Mouse (Mus musculus): Measurements from ENCODE around the gene Hes1. TPM values are rescaled to one million over a fixed set of nuclear protein-coding genes. Genes with fewer than 3 reads are reported as not detected.

Hes1 gene
- polyA plus RNA-seq, 1 experiment from 2014 or later, result 73.1 TPM

GRCm38 (mm10) chr16:30088646-30089045, 24.5 kb downstream of the Hes1 start:
- no peak for TF ChIP-seq CTCF (IDR thresholded peaks at IDR 0.05; ENCODE audit: low read depth)
- no peak for TF ChIP-seq EP300 (optimal IDR thresholded peaks at IDR 0.05)
- DNase-seq (ENCODE audit: low spot score) (no peak), ATAC-seq (ENCODE audit: low FRiP score, low TSS enrichment) (no peak)
- Histone ChIP-seq H3K4me3 (ENCODE audit: low read depth, low read length) (no peak overlapping the region), H3K4me2 (replicated peaks; ENCODE audit: low read depth) (no peak overlapping the region), H3K27me3 (ENCODE audit: control insufficient read depth, insufficient read depth, low read length) (no peaks in the 10 kb centered on the region), H3K9ac (ENCODE audit: low read length) (no peak overlapping the region), H3K27ac (replicated peaks) (no peak overlapping the region), H3K9me3 (ENCODE audit: control insufficient read depth, low read length) (no peaks in the 10 kb centered on the region), H3K4me1 (replicated peaks; ENCODE audit: control insufficient read depth, insufficient read depth) (no peaks in the 10 kb centered on the region), H3K36me3 (ENCODE audit: control insufficient read depth, insufficient read depth, low read length) (no peaks in the 10 kb centered on the region)
- WGBS, result 83% methylated on average over 5 of the region's 5 CpGs

GRCm38 (mm10) chr16:30090200-30090865, 26.1 kb downstream of the Hes1 start:
- Histone ChIP-seq H3K4me2 (replicated peaks; ENCODE audit: low read depth) (no peak overlapping the region), H3K9me3 (ENCODE audit: control insufficient read depth, low read length) (no peaks in the 10 kb centered on the region), H3K36me3 (ENCODE audit: control insufficient read depth, insufficient read depth, low read length) (no peaks in the 10 kb centered on the region), H3K4me1 (replicated peaks; ENCODE audit: control insufficient read depth, insufficient read depth) (no peaks in the 10 kb centered on the region), H3K27me3 (ENCODE audit: control insufficient read depth, insufficient read depth, low read length) (no peaks in the 10 kb centered on the region), H3K4me3 (ENCODE audit: low read depth, low read length) (no peak overlapping the region), H3K9ac (ENCODE audit: low read length) (no peak overlapping the region), H3K27ac (replicated peaks) (no peak overlapping the region)
- peak; percentile 68; the same call in 1 of the 2 replicates for ATAC-seq (ENCODE audit: low FRiP score, low TSS enrichment)
- TF ChIP-seq EP300 (optimal IDR thresholded peaks at IDR 0.05) (no peak), CTCF (IDR thresholded peaks at IDR 0.05; ENCODE audit: low read depth) (no peak)
- 49% methylated on average over 9 of the region's 9 CpGs for WGBS
- no peak for DNase-seq (ENCODE audit: low spot score)

GRCm38 (mm10) chr16:30096050-30096449, 31.9 kb downstream of the Hes1 start:
- Histone ChIP-seq H3K4me2 (replicated peaks; ENCODE audit: low read depth) (peak overlapping the region; percentile 23; the same call in 1 of the 2 replicates), H3K27ac (replicated peaks) (peak overlapping the region; percentile 31; the same call in 1 of the 2 replicates), H3K4me1 (replicated peaks; ENCODE audit: control insufficient read depth, insufficient read depth) (no peaks in the 10 kb centered on the region), H3K4me3 (ENCODE audit: low read depth, low read length) (no peak overlapping the region), H3K36me3 (ENCODE audit: control insufficient read depth, insufficient read depth, low read length) (no peaks in the 10 kb centered on the region), H3K9ac (ENCODE audit: low read length) (no peak overlapping the region), H3K27me3 (ENCODE audit: control insufficient read depth, insufficient read depth, low read length) (no peaks in the 10 kb centered on the region), H3K9me3 (ENCODE audit: control insufficient read depth, low read length) (no peaks in the 10 kb centered on the region)
- ATAC-seq (ENCODE audit: low FRiP score, low TSS enrichment) (no peak), DNase-seq (ENCODE audit: low spot score) (no peak)
- TF ChIP-seq CTCF (IDR thresholded peaks at IDR 0.05; ENCODE audit: low read depth) (no peak), EP300 (optimal IDR thresholded peaks at IDR 0.05) (no peak)
- WGBS, result 48% methylated on average over 3 of the region's 3 CpGs

GRCm38 (mm10) chr16:30096475-30096874, 32.3 kb downstream of the Hes1 start:
- Histone ChIP-seq H3K36me3 (ENCODE audit: control insufficient read depth, insufficient read depth, low read length) (no peaks in the 10 kb centered on the region), H3K27ac (replicated peaks) (peak overlapping the region; percentile 31; the same call in 1 of the 2 replicates), H3K9me3 (ENCODE audit: control insufficient read depth, low read length) (no peaks in the 10 kb centered on the region), H3K9ac (ENCODE audit: low read length) (no peak overlapping the region), H3K4me2 (replicated peaks; ENCODE audit: low read depth) (peak overlapping the region; percentile 23), H3K4me3 (ENCODE audit: low read depth, low read length) (no peak overlapping the region), H3K4me1 (replicated peaks; ENCODE audit: control insufficient read depth, insufficient read depth) (no peaks in the 10 kb centered on the region), H3K27me3 (ENCODE audit: control insufficient read depth, insufficient read depth, low read length) (no peaks in the 10 kb centered on the region)
- TF ChIP-seq CTCF (IDR thresholded peaks at IDR 0.05; ENCODE audit: low read depth) (no peak), EP300 (optimal IDR thresholded peaks at IDR 0.05) (no peak)
- 23% methylated on average over 7 of the region's 7 CpGs for WGBS
- no peak for DNase-seq (ENCODE audit: low spot score)
- ATAC-seq (ENCODE audit: low FRiP score, low TSS enrichment), result no peak; the same call in 1 of the 2 replicates

GRCm38 (mm10) chr16:30099124-30099523, 34.9 kb downstream of the Hes1 start:
- no peak overlapping the region for H3K4me3 ChIP-seq (ENCODE audit: low read depth, low read length)
- H3K4me2 ChIP-seq (replicated peaks; ENCODE audit: low read depth), result no peak overlapping the region
- H3K9ac ChIP-seq (ENCODE audit: low read length), result no peak overlapping the region
- H3K36me3 ChIP-seq (ENCODE audit: control insufficient read depth, insufficient read depth, low read length), result no peaks in the 10 kb centered on the region
- no peaks in the 10 kb centered on the region for H3K9me3 ChIP-seq (ENCODE audit: control insufficient read depth, low read length)
- no peaks in the 10 kb centered on the region for H3K27me3 ChIP-seq (ENCODE audit: control insufficient read depth, insufficient read depth, low read length)
- no peak for DNase-seq (ENCODE audit: low spot score)
- no peak overlapping the region for H3K27ac ChIP-seq (replicated peaks)
- WGBS, result 82% methylated on average over 5 of the region's 5 CpGs
- no peak for ATAC-seq (ENCODE audit: low FRiP score, low TSS enrichment)
- TF ChIP-seq EP300 (optimal IDR thresholded peaks at IDR 0.05) (no peak), CTCF (IDR thresholded peaks at IDR 0.05; ENCODE audit: low read depth) (no peak)
- no peaks in the 10 kb centered on the region for H3K4me1 ChIP-seq (replicated peaks; ENCODE audit: control insufficient read depth, insufficient read depth)

- Histone ChIP-seq H3K4me2 (replicated peaks; ENCODE audit: low read depth) (no peak overlapping the region), H3K36me3 (ENCODE audit: control insufficient read depth, insufficient read depth, low read length) (no peaks in the 10 kb centered on the region), H3K27me3 (ENCODE audit: control insufficient read depth, insufficient read depth, low read length) (no peaks in the 10 kb centered on the region), H3K4me1 (replicated peaks; ENCODE audit: control insufficient read depth, insufficient read depth) (no peaks in the 10 kb centered on the region), H3K4me3 (ENCODE audit: low read depth, low read length) (no peak overlapping the region), H3K9me3 (ENCODE audit: control insufficient read depth, low read length) (no peaks in the 10 kb centered on the region), H3K9ac (ENCODE audit: low read length) (no peak overlapping the region), H3K27ac (replicated peaks) (no peak overlapping the region)
- 26% methylated on average over 10 of the region's 10 CpGs for WGBS
- DNase-seq (ENCODE audit: low spot score) (no peak), ATAC-seq (ENCODE audit: low FRiP score, low TSS enrichment) (no peak)
- no peak for TF ChIP-seq EP300 (optimal IDR thresholded peaks at IDR 0.05)
- no peak for TF ChIP-seq CTCF (IDR thresholded peaks at IDR 0.05; ENCODE audit: low read depth)
These were observed 38.1 kb downstream of the Hes1 start for GRCm38 (mm10) chr16:30102149-30102915.

Data from stomach, postnatal 0 days (tissue).